Mouse (Mus musculus) megakaryocyte, adult 5-6 weeks (primary cell): ENCODE results near the gene Frmd4b. TPM values are rescaled to one million over a fixed set of nuclear protein-coding genes. Genes with fewer than 3 reads are reported as not detected.
A peak's percentile ranks its signal among the peaks of the same experiment; 100 is the strongest.
"Not testable (repeated sequence)": the region's sequence is repeated elsewhere in the genome, so short reads cannot be mapped to it uniquely, and the experiment has no call there.

ENCODE experiments used
- ATAC-seq: 2 replicates; pipeline ENCODE4 v1.8.0; 2016; ENCODE audit warnings: mild to moderate bottlenecking, inconsistent platforms; ENCODE audit not compliant: poor library complexity, severe bottlenecking
- total RNA-seq, 2 experiments: library from RNA; stranded (forward) in 1 of 2; stranded (reverse) in 1 of 2; fragments of 153-499, 151-499 nt in 1 of 2; fragments of 221-1000, 200-1000 nt in 1 of 2; gene quantifications; 2 replicates each; pipeline versions ENCODE4 v1.2.3 to v1.2.4; 2015 to 2017

Gene Frmd4b
- total RNA-seq, 2 experiments from 2014 or later: 9.8 to 28.3 TPM

DNA sequence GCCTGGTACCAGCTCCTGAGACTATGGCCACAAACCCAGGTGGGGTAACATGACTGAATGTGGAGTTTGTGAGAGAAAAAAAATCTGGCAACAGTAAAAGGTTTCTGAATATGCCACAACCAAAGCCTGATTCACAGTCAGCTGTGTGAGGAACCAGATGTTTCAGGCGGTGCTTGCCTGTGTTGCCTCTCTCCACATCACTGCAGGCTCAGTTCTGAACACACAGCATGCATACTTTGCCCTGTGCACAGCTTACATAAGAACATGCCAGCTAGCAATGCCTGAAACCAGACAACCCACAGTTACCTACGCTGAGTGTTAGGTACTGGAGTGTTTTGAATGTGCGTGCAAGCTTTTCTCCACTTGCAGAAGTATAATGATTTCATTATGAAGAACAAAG is 224.4 kb downstream of the Frmd4b start:
- ATAC-seq: no peak

DNA sequence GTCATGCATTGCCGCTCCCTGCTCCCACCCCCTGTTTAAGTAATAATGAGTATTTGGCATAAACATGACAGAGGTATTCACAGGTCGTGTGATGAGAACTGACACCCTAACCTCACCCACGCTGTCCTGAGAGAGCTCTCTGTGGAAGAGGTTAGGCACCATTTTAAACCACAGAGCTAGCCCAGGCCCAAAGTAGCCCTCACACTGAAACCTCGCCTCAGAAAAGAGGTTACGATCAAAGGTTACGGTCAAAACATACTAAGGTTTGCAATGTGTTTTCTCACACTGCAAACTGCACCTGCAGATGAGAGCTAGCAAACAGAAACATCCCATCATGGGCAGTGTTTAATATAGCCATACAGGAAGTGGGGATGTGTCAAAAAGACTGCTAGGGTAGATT is 230.0 kb downstream of the Frmd4b start:
- peak; percentile 68 for ATAC-seq

DNA sequence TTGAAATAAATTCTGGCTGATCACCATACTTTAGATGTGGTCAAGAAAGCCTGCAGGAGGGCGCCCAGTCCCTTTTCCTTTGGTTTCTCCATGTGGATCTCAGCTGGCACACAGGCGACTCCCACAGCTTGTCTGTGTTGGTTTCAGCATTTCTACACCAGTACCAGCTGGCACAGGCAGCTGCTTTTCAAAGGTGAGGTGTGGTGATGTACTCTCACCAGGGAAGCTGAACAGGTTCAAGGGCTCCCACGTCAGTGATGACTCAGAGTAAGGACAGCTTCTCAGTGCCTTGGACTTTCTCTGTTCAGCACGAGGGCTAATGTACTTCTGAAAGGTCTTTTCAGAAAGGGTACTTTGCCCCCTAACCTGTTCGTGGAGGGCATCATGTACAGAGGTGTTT is 232.4 kb downstream of the Frmd4b start:
- ATAC-seq: no peak

DNA sequence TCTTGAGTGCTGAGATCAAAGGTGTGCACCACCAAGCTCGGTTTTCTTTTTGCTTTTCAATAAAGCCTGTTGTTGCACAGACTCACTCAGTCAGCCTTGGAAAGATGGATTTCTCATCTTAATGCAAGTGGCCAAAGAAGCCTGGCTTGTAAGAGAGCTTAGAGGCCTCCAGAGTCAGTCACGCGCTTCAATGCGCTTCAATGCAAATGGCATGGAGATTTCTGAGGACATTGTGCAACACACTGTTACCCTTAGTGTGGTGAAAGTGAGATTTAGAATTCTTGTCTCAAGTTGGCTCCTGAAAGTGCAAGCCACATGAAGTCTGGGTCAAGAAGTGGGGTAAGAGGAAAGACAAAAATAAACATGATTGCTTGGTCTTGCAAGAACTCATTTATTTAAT is 236.1 kb downstream of the Frmd4b start:
- ATAC-seq: no peak

DNA sequence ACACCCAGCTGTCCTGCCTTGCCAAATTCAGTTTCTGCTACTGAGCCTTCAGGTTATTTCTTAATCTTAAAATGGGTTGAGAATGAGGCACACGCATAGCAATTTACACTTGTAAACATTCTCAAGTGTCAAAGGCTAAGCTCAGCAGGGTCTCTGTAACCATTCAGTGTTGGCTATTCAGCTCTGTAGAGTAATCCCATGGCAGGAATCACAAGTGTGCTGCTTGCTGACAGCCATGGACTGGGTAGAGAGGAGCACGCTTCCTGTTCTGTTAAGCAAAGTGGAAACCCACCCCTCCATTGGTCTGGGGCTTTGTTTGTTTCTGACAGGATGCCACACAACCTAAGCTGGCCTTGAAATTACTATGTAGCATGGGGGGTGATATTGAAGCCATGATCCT is 246.4 kb downstream of the Frmd4b start:
- no peak for ATAC-seq

DNA sequence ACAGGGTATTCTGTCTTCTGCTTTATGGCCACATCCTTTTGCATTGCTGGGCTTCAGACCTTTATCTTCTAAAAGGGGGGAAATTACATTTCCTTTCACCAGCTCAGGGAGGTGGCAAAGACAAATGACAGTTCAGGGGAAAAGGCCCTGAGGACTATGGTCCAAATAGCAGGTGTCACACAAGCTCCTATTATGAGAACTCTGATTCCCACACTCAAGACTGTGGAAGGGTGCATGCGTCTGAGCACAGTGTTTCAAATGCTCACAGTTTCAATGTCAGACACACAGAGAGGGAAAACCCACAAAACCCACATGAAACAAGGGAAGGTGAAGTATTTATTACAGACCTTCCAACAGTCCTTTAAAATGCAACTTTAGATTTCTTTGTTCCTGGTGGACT is 246.9 kb downstream of the Frmd4b start:
- no peak for ATAC-seq

DNA sequence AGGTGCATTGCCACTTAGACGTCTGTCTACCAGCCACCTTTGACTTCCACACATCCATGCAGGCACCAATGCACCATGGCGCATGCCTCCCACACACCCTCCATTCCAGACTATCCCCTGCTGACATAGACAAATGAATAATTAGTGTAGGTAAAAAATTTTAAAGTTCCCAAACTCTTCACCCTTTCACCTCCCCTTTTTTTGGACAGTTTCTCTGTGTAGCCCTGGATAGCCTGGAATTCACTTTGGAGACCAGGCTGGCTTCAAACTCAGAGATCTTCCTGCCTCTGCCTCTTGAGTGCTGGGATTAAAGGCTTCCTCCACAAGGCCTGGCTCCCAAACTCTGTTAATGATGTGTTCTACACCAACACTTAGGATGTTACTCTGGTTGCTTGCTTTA is 253.5 kb downstream of the Frmd4b start:
- no peak for ATAC-seq

DNA sequence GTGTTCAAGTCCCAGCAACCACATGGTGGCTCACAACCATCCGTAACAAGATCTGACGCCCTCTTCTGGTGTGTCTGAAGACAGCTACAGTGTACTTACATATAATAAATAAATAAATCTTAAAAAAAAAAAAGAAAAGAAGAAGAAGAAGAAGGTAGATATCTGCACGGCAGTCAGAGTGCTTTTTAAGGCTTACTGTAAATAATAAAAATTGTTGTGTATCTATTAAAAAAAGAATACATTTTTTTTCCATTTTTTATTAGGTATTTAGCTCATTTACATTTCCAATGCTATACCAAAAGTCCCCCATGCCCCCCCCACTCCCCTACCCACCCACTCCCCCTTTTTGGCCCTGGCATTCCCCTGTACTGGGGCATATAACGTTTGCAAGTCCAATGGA is 259.7 kb downstream of the Frmd4b start:
- ATAC-seq: not testable (repeated sequence)

DNA sequence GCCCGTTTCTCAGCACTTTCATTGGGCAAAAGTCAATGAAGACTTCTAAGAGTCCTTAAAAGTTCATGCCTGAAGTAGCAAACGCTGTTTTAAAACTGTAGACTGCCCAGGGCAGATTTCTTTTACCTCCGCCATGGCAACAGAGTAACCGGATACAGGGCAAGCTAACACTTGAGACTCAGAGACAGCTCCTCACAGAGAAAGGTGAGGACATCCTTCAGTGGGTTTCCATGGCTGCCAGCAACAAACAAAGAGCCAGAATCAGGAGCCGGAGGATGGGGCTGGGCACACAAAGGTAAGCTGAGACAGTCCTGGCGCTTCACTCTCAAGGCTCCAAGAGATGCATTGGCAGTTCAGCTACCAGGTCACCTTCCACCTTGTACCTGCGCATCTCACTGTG is 260.7 kb downstream of the Frmd4b start:
- no peak for ATAC-seq

DNA sequence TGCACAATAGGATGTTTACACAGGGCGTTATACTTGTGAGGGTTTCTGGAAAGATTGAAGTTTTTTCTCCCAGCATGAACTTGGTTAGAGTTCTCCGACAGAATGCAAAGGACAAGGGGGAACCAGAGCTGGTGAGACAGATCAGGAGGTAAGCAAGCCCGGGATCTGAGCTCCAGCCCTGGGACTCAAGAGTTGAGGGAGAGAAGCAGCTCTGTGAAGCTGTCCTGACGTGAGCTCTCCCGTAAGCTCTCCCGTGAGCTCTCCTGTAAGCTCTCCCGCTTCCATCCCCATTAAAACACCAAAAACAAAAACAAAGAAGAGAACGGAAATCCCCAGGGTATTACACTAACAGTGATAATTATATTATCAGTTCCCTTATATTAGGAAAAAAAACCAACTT is 262.2 kb downstream of the Frmd4b start:
- no peak for ATAC-seq

DNA sequence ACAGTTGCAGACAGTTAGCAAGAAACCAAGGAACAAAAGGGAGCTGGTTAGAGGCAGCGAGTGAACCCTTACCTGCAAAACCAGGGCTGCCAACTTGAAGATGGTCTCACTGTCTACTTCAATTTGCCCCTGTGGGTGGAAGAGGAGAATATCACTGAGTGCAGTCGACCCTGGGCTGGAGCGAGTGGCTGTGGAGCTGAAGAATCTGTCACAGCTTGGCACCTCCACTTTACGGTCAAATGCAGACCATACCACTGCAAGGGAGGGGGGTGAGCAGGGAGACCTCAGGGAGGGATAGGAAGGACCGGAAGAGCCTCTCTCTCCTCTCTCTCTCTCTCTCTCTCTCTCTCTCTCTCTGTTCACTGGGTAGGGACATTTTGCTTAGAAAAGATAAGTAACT is 263.4 kb downstream of the Frmd4b start:
- ATAC-seq: peak; percentile 18; the same call in 1 of the 2 replicates

DNA sequence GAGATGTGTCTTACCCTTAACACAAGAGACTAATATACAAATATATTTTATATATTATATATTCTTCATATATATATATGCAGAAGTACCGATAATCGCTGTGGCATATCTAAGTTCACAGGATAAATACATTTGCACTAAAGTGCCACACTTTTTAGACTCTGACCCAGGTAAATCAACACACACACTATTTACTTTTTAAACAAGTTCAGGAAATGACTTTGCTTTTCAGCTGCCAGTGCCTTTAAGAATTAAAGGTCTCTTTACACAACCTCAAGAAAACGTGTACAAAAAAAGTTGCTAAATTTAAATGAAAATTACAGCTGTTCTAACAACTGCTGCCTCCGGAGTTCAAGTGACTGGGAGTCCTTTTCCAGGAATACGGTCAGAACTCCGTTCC is 264.0 kb downstream of the Frmd4b start:
- no peak for ATAC-seq

DNA sequence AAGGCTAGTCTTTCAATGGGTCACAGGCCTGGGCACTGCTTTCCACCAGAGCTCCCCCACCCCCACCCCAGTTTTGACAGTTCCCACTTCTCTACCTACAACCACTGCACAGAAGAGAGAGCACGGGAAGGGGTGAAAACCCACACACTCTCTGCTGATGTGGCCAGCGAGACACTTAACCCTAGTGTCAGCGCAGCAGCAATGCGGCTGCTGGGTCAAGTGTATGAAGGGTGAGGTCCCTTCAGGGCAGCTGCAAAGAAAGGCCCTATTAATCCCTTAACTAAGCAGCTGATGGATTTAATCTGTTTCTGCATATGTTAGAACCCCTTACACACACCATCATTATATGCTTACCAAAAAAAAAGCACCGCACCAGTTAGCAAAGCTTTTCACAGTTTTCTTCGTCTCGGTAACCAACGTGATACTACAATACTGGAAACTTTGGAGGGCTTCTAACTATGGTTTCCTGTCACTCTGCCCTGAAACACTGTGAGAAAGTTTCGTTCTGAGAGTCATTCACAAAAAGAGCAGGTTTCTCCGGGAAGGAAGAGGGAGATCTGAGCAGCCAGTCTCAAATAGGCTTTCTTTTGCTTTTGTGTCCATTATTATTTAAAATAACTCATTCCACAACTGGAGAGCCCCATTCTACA is 264.7 kb downstream of the Frmd4b start:
- peak; percentile 33; the same call in 1 of the 2 replicates for ATAC-seq

DNA sequence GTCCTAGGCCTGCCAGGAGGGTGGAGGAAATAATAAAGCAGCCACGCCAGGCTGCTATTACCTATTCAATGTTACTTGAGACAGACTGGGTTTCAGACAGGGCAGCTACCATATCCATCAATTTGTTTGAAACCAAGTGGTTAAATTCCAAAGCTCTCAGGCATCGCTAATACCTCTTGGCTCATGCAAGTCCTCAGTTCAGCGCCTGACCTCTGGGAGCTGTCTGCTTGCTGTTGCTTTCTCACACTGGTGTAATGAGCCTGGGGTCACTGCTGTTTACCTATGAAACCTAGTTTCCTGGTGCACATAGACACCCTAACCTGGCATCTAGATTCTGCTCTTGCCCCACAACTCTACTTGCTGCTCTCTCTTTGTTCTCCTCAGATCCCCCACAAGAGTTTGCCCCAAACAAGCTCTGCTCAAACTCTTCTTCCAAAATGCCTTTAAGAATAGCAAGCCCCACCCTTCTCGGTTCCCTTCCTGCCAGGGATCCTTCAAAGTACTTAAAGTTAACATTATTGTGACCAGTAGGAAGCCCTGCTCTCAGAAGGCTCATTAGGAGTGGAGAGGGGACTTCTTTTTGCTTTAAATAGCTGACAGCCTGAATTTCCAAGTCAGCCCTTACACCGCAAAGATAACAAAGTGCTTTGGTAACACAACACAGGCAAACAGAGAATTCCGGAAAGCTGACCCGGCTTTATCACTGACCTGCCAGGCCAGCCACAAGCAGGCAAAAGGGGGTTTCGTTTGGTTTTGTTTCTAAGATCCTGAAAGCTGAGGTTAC is 267.8 kb downstream of the Frmd4b start:
- ATAC-seq: no peak

DNA sequence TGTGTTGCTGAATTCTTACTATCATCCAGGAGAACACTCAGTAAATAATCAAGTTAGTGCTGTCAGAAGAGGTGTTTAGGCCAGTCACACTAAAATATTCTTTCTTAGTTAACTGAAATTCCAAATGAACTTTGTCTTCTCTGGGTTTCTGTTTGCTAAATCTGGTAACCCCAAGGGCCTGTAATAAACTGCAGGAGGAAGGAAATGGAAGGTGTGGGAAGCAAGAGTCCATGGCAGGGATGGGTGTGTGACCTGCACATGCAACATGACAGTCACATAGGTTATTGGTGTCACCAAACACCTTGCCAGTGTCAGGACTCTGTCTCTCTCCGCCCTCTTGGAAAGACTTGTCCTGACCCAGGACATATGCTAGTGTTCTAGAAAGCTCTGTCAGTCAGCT is 270.4 kb downstream of the Frmd4b start:
- no peak for ATAC-seq

DNA sequence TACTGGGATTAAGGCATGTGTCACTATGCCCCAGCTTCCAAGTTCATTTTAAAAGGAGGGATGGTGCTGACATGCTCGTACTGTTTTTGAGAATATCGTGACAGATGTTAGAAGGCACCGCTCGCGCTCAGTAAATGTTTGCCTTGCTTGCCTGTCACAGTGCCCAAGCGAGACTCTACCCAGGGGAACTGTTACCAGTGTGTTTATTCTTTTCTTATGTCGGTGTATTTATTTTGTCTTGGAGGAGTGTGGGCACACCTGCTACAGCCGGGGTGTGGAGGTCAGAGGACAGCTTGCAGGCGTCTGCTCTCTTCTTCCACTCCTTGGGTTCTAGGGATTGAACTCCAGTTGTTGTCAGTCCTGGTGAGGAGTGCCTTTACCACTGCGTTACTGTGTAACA is 270.8 kb downstream of the Frmd4b start:
- ATAC-seq: no peak

DNA sequence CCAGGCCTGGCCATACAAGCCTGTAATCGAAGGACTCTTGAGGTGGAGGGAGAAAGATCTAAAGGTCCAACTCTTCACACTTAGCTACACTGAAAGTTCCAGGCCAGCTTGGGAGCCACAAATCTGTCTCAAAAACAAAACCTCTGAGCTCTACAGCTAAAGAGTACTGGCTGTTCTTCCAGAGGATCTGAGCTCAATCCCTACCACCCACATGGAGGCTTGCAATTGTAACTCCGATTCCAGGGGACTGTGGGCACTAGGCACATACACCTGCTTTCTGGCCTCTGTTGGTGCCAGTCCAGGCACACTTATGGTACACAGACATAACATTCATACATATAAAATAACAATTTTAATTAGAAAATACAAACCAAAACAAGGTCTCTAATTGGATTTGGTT is 271.4 kb downstream of the Frmd4b start:
- no peak for ATAC-seq

DNA sequence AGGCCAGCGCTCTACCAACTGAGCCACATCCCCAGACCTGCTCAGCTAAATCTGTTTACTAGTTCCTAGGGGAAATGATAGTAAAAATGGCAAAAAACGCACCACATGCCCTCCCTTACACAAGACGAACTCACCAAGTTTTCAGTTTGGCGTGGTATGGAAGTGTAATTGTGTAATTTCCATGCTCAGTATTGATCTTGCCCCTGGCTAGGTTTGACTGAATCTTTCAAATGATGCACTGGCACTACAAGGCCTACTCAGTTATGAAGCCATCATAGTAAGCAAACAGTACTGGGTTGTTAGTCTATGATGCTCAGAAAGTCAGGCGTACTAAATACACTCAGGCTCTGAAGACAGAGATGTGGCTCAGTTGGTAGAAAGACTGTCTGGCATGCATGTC is 275.2 kb downstream of the Frmd4b start:
- ATAC-seq: no peak

DNA sequence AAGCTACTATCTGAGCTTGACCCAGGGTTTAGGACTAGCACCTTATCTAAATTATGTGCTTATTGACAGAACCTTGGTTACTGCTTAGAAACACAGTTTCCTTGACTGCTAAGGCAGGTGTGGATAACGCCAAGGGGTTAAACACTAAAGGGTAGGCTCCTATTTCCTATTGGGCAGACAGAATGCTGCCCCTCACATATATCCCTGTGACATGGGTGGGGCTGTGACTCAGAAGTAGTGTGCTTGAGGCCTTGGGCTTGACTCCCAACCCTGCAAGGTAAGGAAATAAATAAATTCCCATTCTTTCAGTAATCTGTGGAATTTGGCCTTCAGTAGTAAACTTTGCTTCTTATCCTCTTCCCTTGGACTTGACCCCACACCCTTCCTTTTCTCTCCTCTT is 275.7 kb downstream of the Frmd4b start:
- ATAC-seq: no peak

DNA sequence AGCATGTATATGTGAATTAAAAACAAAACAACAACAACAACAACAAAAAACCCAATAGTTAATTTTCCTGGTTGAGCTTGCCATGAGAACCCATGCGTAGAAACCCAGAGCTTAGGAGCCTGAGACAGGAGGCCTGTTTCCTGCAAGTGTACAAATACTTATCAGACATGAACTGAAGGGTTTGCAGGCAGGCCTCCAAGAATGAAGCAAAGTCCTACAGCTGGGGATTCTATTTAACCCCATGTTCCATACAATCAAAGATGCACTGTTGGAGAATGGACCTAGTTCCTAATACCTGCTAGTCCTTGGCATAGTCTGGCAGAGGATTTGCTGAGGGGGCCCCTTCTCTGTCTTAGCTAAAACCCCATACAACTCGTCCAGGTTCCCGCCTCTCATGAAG is 276.2 kb downstream of the Frmd4b start:
- ATAC-seq: no peak

DNA sequence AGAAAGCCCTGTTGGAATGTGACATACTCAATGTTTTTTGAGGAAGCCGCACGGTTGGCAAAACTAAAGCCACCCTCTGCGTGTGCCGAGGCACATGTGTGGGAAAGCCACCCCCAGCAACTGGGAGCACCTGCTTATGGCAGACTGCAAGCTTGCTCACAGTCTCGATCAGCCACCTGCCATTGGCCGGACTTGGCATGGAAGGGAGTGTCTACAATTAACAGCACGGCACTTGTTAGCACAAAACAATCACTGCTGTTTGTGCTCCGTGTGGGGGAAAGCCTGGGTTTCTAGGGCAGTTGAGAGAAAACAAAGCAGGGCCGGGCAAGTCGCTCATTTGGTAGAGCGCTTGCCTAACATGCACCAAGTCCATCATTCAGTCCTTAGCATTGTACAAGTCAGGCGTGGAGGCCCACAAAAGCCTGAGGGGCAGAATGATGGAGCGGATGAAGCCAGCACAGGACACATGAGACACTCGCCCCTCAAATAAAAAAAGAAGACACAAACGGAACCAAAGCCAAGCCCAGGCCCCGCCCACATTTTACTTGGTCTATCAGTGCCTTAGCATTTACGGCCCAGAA is 277.0 kb downstream of the Frmd4b start:
- ATAC-seq: no peak

DNA sequence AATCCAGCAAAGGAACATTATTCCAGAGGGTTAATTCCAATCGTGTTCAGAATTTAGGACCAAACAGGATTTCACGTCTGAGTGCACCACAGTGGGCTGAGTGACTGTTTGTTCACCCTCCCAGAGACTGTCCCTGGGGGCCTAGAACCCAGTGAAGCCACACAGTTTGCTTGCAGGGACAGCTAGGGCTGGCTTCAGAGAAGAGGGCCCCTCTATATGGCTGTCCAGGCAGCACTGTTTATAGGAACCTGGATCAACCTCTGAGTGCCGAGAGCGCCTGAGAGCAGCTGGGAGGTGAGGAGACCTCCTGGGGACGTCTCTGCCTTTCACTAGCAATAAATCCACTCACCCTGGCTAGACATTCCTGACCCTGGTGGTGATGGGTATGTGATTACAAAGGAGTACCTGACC is 278.1 kb downstream of the Frmd4b start:
- no peak for ATAC-seq
